Mouse (Mus musculus): ENCODE measurements around the gene Pgpep1.
A peak's percentile ranks its signal among the peaks of the same experiment; 100 is the strongest.

Gene Pgpep1

DNA sequence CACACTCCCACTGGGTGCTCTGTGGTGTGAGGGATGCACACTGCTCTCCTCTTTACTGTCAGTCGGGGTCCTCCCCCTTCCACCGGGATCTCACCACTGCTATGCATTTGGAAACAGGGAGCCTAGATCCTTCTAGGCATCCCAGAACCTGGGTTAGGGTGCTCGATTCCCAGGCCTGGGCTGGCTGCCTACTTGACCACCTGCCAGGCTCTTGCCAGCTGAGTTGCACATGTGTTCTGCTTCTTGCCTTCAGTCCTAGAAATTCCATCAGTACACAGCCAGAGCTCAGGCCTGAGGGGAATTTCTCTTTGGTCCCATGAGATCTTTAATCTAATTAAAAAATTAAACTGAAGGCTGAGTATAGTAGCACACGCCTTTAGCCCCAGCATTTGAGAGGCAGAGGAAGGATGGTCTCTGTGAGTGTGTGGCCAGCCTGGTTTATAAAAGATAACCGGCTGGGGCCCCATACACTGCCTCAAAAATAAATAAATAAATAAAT, 29.8 kb upstream of the Pgpep1 start:
- DNase-seq (ENCODE audit: low spot score), result no peak

DNA sequence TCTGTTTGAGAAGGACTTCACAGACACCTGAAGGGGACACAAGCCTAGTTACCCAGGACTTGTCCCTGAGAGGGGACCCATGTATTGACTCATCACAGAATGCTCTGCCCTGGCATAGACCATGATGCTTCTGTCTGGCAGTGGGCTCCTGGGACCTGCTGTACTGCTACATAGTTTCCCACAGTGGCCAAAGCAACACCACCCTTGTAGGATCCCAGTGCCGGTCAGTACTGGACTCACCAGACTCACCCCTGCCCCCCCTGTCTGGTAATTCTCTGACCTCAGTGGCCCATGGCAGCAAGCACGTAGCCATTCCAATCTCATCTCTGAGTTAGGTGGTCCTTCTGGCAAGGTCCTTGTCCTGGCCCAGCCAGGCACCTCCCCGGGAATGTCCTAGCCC, 27.9 kb upstream of the Pgpep1 start:
- DNase-seq (ENCODE audit: low spot score), result no peak

DNA sequence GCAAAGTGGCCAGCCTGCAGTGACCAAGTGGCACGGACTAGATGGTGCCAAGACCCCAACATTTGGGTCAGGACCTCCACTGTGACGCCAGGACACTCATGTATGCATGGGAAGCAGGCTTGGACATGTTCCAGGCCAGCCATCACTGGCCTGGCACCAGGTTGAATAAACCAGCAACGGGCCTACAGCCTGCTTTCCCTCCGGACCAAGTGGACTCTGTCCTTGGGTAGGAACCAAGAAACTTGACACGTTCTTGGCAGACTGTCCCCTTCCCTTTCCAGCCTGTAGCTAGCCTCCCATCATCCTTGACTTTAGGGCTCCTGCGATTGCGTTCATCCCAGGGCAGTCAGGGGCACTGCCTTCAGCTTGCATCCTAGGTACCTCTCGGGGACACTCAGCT, 27.4 kb upstream of the Pgpep1 start:
- no peak for DNase-seq (ENCODE audit: low spot score)

DNA sequence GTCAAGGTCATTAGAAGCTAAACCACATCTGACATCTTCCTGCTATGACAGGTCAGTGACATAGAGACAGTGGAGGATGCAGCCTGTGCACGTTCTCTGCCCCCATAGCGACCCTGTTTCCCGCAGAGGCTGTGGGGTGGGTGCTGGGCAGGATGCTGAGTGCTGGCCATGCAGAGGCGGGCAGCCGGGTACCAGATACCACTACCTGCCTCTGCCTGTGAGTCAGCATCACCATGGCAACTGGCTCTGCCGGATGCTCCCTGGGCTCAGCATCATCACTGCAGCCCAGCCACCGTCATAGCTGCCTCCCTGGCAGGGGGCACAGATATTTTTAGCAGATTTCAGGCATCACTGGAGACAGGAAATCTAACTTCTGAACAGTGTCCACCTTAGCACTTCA, 24.1 kb upstream of the Pgpep1 start:
- DNase-seq (ENCODE audit: low spot score), result no peak

DNA sequence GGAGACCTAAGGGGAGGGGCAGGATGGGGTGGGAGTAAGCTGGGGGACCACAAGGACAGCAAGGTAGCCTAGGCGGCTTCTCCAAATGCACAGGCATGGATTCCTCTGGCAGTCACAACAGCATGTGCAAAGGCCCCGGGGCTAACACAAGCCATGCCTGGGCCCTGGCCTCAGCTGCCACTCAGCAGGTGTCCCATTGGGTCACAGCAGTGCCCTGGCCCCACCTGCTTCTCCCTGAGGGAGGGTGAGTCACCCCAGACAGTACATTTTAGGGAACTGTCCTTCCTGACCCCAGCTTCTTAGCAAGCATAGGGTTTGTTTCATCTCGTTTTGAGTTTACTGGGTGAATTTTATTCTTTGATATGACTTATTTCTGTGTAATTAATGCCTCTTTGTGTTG, 22.5 kb upstream of the Pgpep1 start:
- DNase-seq (ENCODE audit: low spot score), result no peak

DNA sequence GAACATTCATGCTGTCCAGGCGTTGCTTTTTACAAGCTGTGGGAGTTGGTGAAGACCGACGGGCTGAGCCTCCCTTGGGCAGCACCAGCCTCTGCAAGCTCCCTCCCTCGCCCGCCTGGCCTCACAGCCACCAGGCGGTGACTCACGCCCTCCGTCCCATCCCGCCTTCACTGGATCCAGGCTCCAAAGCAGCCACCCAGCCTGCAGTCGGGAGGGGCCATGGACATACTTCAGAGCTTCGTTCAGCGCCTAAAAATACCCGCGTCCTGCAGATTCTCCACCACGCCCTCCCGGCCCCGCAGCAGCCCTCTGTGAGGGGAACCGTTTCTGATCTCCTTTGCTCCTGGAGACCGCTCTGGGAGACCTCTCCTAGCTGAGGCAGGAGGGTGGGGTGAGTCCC, 22.0 kb upstream of the Pgpep1 start:
- peak; percentile 66 for DNase-seq (ENCODE audit: low spot score)

DNA sequence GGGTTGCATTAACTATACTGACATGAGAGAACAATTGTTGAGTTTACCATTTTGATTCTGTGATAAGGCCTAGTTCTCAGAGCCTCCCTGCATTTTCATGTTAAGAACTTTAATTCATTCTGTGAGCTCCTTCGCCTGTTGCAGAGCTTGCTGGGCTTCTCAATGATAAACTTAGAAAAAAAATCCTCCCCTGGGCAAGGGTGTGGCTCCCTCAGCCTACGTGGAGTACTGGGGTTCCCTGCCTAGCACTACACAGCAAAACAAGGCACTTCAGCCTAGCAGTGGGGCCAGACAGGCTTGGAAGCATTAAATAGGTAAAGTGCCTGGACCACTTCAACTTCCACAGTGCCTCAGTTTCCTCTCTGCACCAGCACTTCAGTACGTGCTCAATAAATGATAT, 21.2 kb upstream of the Pgpep1 start:
- DNase-seq (ENCODE audit: low spot score), result no peak

DNA sequence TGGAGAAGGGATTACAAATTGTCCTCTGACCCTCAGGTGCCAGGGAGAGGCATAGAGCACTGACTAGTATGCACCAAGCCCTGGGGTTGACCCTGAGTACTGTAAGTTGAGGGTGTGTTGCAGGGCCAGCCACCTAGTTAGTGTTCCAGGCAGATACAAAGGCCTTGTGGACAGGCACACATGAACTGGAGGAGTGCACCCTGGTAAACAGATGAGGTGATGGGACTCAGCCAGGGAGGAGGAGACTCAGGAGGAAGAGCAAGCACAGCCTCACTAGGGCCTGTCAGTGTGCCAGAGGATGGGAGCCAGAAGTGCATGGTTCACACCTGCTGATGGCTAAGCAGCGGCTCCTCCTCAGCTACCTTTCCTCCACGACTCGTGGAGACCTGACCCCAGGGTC, 19.9 kb upstream of the Pgpep1 start:
- DNase-seq (ENCODE audit: low spot score), result no peak

DNA sequence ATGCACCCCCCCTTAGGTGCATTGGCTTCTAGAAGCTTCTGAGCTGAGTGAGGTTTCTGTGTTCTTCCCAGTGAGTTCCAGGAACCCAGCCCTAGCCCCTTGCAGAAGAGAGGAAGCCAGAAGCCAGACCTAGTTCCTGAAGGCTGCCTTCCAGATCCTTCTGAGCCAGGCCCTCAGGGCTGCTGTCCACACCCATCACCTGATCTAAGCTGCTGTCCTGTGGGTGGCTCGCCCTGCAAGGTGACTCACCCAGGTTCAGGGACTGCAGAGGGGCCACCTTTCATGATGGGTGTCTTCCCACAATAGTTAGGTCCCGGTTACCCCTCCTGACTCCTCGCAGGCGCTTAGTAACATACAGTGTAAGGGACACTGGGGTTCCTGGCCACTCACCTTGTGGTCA, 19.2 kb upstream of the Pgpep1 start:
- DNase-seq (ENCODE audit: low spot score), result no peak

DNA sequence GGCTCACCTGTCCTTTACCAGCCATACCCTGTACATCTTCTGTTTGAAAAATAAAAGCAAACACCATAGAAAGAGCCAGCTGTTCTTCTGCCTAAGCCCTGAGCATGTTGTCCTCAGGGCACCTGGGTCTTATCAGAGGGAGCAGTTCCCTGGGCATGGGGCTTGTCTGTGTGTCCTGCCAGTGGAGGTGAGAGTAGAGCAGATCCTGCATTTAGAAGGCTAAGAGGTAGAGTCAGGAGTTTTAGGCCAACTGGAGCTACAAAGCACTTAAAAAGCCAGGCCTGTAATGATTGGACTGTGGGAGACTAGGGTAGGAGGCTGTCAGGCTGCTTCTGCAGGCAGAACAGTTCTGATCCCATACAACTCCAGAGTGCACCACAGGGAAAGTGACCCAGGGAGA, 18.5 kb upstream of the Pgpep1 start:
- DNase-seq (ENCODE audit: low spot score), result no peak

DNA sequence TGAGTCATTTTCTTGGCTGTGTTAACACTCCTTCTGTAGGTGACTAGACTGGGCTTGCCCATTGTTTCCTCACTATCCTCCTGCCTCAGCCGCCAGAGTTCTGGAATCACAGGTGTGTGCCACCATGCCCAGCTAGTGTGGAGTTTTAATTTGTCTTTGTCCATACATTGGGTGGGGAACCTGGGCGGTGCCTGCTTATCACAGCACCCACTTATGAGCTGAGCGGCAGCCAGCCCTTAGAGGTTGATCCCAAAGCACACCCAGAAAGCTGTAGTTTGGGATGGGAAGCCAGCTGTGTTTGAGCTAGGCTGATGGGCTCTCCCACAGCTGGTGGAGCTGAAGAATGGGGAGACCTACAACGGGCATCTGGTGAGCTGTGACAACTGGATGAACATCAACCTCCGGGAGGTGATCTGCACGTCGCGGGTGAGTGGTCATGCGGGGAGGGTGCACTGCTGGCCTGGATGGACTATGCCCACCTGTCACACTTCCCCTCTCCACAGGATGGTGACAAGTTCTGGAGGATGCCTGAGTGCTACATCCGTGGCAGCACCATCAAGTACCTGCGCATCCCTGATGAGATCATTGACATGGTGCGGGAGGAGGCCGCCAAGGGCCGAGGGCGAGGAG, 17.4 kb upstream of the Pgpep1 start:
- no peak for DNase-seq (ENCODE audit: low spot score)

DNA sequence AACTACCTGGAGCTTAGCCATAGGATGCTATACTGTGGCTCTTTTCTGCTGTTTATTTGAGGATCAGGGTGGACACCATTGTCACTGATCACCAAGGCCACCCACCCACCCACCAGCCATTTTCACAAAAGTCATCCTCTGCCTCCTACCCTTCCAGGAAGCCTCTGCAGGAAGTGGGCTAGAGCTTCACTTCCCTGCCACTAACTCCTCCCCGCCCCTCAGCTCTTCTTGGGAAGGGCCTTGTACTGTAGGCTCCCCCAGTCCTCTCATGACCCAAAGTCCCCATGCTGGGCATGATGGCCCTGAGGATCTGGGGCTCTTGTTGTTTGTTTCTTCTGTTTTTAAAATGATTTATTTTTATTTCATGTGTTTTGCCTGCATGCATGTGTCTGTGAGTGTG, 15.1 kb upstream of the Pgpep1 start:
- DNase-seq (ENCODE audit: low spot score), result no peak

DNA sequence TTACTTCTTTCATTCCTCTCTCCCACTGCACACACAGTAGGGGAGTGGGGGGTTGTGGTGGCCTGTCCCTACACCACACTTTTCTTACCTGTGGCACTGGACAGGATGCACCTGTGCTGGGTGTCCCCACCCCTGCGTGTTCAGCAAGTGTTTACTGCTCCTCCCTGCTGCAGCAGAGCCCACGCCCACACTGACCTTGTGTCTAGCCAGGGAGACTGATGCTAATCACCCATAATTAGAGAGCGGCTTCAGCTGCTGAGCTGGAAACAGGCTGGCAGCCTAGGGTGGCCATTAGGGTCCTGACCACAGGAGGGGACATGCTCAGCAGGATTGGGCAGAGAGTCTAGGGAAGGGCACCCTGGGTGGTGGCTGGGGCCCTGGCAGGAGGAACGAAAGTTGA, 14.5 kb upstream of the Pgpep1 start:
- no peak for DNase-seq (ENCODE audit: low spot score)

DNA sequence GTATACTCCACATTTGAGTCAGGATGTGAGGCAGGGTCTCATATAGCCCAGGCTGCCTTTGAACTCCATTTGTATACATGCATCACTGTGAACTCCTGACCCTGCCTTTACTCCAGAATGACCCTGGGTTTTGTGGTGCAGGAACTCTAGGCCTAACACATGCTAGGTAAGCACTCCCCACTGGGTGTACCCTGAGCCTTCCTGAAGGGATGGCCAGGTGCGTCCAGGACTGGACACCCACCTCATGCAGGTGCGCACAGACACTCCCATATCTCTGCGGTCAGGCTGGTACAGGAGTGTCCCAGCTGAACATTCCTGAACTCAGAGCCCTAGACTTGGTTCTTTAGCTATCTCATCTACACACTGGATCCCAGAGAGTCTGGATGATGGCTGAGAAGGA, 13.9 kb upstream of the Pgpep1 start:
- DNase-seq (ENCODE audit: low spot score), result no peak

DNA sequence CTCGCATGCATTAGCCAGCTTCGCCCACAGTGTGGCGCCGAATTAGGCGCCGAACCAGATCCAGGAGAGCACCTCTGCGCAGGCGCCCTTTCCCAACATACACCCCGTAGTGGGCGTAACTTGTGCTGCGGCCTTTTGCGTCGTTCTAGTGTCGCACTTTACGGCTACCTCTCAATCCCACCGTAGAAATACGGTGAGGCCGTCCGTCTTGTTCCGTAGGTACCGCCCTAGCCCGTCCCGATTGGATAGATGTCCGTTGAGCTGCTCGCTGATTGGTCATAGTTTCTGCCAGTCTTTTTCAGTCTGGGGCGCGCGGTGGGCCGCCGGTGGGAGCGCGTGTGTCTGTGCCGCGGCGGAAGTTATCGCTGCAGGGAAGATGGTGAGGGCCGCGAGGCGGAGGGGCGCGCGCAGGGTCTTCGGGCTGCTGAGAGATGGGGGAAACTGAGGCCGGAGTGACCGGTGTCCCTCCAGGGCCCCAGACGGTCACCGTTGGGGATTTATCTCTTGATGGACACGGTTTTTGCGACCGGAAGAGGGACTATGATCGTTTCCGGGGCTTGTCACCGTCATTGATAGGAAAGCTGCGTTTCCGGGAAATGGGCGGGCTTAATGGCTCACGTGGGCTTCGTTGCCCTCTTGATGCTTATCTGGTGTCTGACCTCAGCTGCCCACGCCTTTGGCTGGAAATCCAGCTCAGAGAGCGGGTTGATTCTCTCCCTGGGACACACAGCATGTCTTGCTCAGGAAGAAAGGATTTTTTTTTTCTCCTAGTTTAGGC, 13.1 kb upstream of the Pgpep1 start, which contains the start of gene Lsm4:
TSS of gene Lsm4 (plus strand) at position 170 of the 778 bp plus-strand sequence.
- DNase-seq (ENCODE audit: low spot score), result peak; percentile 100

DNA sequence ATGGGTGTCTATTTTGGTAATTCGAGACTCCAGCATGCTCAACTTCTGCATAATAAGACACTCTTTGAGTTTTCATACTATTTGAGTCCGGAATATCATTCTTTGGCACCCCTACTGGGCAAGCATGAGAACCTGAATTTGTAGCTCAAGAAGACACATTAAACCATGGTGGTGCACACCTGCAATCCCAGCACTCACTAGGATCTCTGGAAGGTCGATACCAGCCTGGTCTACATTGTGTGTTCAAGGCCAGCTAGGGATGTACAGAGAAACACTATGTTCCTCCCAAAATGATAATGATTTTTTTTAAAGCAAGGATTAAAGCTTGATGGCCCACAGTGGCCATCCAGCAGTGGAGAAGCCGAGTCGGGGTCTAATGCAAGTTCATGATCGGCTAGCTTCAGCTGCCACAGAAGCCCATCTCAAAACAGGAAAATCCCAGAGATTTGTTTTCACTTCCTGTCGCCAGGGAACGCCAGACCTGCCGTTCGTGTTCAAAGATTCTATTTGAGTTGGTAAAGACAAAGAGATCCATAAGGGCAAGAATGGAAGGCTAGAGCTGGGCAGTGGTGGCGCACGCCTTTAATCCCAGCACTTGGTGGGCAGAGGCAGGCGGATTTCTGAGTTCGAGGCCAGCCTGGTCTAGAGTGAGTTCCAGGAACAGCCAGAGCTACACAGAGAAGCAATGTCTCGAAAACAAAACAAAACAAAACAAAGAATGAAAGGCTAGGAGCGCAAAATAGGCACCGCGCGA, 12.3 kb upstream of the Pgpep1 start:
- peak; percentile 43 for DNase-seq (ENCODE audit: low spot score)

DNA sequence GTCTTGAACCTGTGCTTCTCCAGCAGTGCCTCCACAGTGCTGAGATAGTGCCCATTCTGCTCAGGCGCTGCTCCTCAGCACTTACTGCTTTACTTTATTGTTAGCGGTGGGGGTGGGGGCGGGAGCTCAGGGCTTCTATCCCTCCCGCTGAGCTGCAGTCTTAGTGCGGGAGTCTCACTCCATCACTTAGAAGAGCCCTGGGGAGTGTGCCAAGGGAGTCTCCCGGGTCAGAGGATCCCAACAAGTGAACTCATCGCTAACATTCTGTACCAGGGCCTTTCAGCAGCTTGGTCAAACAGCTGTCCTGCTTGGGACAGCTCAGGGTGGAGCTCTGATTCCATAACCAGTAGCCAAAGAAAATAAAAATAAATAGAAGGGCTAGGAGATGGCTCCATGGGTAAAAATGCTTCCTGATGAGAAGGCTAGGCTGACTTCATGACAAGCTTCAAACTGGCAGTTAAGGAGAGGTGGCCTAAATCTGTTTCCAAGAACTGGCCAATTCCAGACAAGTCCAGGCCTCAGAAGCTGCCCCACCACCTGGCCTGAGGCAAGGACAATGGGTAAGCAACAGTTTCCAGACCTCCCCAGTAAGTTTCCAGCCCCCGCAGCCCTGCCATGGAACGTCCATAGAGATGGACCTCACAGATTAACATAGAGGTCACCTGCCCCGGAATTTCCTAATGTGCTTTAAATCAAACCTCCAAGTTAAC, 11.6 kb upstream of the Pgpep1 start:
- DNase-seq (ENCODE audit: low spot score), result no peak

DNA sequence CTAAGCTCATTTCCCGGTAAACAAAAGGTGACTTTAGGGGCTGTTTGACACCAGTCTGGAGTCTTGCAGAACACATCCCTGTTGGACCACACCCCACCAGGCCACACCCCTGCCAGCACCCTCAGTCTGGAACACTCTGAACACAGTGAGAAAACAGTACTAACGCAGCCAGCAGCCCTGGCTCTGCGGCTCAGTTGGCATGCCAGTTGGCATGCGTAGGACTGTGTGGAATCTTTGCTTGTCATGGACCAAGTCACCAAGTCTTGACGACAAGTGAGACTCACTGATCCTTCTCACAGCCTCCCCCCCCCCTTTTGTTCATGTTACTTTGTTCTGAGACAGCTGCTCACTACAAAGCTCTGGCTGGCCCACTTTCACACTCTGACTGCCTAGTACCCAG, 6.9 kb upstream of the Pgpep1 start:
- no peak for DNase-seq (ENCODE audit: low spot score)

DNA sequence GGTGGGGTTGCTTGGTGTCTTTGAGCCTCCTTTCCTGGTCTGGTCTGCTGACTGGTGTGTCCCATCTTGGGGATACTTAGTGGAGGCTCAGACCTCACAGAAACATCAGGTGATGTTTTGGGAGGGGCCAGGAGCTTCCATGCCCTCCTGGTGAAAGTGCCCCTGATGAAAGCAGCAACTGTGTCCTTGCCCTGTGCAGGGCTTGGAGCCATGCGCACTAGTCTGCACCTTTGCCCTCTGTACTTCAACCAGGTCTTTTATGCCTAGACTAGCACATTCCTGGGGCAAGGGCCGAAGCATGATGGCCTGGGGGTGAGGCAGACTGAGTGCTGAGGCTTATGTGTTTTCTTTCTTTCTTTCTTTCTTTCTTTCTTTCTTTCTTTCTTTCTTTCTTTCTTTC, 5.4 kb upstream of the Pgpep1 start:
- DNase-seq (ENCODE audit: low spot score), result no peak

DNA sequence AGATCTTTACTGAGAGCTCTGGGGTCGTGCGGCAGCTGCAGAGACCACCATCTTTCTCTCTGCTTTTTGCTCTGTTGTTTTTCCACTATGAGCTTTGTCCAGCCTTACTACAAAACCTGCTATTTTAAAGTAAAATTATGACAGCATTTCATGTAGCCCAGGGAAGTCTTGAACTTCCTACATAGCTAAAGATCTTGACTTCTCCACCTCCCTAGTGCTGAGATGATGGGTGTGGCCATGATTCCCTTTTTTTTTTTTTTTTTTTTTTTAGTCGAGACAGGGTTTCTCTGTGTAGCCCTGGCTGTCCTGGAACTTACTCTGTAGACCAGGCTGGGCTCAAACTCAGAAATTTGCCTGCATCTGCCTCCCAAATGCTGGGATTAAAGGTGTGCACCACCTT, 4.4 kb upstream of the Pgpep1 start:
- no peak for DNase-seq (ENCODE audit: low spot score)

DNA sequence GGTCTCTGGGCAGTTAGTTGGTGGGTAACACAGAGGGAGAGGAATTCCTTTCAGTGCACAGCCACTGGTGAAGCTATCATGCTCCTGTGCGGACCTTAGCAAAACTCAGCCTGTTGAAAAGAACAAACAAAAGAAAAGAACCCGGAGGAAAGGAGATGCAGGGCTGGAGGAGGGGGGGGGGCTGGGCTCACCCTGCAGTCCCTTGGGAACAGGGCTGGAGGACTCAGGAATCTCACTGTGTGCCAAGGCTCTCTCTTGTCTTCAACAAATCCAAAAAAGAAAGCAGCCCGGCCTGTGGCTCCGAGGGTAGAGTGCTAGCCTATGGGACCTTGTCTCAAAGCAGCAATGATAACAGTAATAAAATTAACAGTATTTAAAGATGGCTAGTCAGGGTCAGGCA, 3.5 kb upstream of the Pgpep1 start:
- no peak for DNase-seq (ENCODE audit: low spot score)

DNA sequence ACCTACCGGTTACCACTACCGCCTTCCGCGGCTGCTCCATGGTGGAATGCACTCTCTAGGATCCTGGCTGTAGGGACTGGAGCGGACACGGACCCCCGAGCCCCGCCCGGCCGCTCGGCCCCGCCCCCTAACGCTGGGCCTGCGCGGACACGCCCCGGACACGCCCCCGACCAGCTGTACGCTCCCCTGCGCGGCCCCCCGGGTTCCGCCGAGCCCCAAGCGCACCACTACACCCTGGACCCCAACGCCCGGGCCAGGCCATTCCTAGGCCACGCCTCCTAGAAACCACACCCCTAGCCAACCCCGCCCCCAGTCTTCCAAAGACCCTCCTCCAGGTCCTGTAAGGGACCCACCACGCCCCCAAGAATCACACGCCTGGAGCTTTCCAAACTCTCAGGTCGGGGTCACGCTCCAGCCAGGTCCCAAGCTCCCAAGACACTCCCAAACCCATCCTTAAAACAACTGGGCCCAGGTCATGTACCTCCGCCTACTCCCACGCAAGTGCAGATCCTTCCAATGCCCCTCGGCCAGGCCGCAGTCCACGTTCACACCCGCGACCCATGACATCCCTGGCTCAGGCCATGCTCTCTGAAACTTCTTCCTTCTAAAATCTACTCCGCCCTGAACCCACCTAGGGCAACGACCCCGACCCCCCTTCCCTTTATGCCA, 450 bp downstream of the Pgpep1 start:
- peak; percentile 98 for DNase-seq (ENCODE audit: low spot score)
